Mouse (Mus musculus) thymus, postnatal 36 days (tissue): ENCODE results near the gene Hlx.

ENCODE experiments used
- DNase-seq, 2 experiments: peaks; one replicate each; pipeline ENCODE4 v3.0.0; 2022; ENCODE audit warnings: mixed read lengths in 2 of 2

Hlx gene

GRCm38 (mm10) chr1:184713716-184714115 is 18.7 kb downstream of the Hlx start:
- no peak for DNase-seq

- DNase-seq: no peak
Measured at GRCm38 (mm10) chr1:184707532-184708248, 24.7 kb downstream of the Hlx start.

- no peak for DNase-seq
Measured at GRCm38 (mm10) chr1:184704901-184705300, 27.5 kb downstream of the Hlx start.

DNA sequence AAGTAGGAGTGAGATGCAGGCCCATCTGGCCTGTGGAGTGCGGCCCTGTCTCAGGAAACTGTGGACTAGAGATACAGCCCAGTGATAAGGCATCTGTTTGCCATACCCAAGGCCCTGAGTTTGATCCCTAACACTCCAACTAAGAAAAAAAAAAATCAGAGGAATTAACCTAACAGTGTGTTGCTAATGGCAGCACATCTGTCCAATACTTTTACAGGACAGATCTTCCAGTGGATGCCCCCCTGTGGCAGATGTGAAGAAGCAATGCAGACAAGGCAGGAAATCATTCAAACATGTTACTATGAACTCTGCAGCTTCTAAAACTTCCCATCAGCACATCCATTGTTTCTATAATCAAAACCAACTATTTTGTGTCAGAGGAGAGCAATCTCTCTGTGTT is 33.1 kb downstream of the Hlx start:
- DNase-seq: no peak

GRCm38 (mm10) chr1:184695451-184695850 is 37.0 kb downstream of the Hlx start:
- no peak for DNase-seq

DNA sequence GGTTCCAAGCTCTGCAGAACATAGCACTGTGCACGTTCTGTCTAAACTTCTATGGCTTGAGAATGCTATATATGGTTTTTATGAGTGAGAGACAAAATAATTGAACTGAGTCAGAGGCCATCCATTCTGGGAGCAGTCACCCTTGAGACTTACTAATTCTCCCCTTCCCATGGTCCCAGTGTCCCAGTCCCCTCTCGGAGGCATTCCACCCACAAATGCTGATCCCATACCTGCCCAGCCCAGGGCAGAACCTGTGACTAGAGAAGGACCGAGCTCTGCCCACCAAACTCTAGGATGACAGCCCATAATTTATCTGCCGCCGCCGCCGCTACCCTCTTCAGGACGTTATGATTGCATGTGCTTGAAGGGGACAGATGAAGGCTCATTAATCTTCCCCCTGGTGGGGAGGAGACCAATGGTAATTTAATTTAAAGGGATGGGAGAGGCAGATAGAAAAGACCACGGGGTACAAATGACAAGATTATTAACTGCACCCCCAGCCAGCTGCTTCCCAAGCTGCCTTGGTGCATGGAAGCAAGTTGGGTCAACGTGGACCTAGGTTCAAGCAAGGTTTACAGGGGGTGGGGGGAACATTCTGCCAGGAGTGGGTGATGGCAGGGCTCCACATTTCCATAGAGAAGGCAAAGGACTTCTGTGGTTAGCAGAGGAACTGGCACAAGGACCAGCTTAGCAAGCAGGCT is 40.1 kb downstream of the Hlx start:
- DNase-seq: no peak

DNA sequence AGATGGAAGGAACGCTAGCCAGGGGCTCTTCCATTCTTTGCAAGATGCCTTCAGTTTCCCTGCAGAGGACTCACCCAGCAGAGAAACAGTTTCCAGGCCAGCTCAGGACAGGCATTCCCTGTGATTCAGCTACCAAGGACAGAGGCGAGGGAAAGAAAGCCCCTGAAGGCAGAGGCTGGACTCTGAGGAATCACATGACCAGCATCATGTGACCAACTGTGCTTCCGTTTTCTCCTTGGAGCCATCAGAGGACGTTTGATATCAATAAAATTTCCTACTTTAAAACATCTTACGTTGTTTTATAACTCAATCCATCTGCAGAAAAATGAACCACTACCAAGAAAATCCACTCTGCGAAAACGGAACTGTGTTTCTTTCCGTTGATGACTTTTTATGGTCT is 41.2 kb downstream of the Hlx start:
- no peak for DNase-seq

- no peak for DNase-seq
Measured at GRCm38 (mm10) chr1:184688026-184688425, 44.4 kb downstream of the Hlx start.

DNA sequence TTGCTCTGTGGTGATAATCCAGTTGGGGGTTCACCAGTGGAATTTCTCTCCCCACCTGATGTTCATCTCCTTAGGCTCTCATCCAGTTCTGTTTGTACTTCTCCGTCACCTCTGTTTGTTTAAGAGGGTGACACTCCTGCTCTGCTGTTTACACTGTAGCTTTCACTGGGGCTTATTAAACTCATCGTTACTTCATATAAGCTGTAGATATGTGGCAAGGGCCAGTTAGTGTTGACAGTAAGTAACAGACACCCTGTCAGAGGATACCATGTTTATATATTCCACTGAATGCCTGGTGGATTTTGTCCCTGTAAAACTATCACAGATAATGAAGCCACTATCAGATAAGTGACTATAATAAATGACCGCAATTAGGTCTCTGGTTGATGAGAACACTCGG is 44.9 kb downstream of the Hlx start:
- DNase-seq: no peak

- DNase-seq: no peak
Measured at GRCm38 (mm10) chr1:184683541-184683940, 48.9 kb downstream of the Hlx start.

DNA sequence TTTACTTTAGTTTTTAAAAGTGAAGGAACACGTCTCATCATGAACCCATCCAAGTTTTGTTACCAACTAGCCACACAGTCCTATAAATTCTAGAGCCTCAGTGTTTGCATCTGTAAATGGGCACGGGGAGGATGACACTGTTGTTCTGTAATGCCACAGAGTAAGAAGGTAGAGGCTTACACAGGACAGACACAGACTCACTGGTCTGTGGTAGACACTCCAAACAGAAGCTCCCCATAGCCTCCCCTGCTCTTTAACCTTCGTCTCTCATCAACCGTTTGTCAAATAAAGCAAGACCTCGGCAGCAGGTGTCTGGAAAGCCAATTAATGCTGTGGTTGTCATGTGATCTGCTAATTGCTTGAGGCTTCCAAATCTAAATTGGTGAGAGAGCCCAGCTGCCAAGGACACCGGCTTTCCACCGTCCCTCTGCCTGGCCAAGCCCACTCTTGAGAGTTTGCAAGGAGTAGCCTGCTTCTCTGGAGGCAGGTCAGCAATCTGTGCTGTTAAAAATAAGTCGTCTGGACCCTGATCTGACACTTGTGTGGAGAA is 52.9 kb downstream of the Hlx start:
- no peak for DNase-seq

DNA sequence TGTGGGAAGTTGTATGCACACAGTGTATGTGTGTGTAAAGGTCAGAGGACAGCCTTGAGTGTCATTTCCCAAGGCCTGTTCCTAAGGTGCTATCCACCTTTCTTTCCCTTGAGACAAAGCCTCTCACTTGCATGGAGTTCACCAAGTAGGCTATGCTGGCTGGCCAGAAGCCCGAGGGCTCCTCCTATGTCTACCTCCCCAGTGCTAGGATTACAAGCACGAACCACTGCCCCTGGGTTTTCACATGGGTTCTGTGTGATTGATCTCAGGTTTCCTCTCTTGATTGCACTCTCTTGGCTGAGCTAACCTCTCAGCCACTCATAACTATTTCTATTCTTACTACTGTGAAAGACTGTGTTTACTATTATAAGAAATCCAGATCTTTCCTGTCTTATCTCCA is 54.8 kb downstream of the Hlx start:
- DNase-seq: no peak
